Mouse (Mus musculus): ENCODE data around the gene Ccpg1os.

The Ccpg1os gene

GRCm38 (mm10) chr9:72987703-72988102 is 2.5 kb upstream of the Ccpg1os start:
- in situ Hi-C loops (cut with MboI, MseI), result no loop called here

- in situ Hi-C loops (cut with MboI, MseI), result no loop called here
These were observed 2.1 kb downstream of the Ccpg1os start for GRCm38 (mm10) chr9:72983066-72983465.

- in situ Hi-C loops (cut with MboI, MseI), result no loop called here
These were observed 9.9 kb downstream of the Ccpg1os start for GRCm38 (mm10) chr9:72975242-72975641.

GRCm38 (mm10) chr9:72974734-72975133 is 10.4 kb downstream of the Ccpg1os start:
- in situ Hi-C loops (cut with MboI, MseI), result loop anchor here (5.0 kb wide), 1 partner anchor 118 kb away; no protein-coding TSS in a partner anchor

DNA sequence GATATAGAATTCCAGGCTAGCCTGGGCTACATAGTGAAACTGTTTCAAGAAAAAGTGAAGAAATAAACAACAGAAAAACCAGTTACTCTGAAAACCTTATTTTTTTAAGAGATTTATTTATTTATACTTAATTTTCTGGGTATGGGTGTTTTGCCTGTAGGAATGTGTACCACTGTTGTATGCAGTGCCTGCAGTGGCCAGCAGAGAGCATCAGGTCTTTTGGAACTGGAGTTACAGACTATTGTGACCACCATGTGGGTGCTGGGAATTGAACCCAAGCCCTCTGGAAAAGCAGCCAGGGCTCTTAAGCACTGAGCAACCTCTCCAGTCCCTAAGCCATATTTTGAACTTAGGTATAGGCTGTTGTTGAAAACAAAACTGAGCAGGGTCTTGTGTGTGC is 12.2 kb downstream of the Ccpg1os start:
- in situ Hi-C loops (cut with MboI, MseI), result loop anchor here (5.0 kb wide), 1 partner anchor 119 kb away; no protein-coding TSS in a partner anchor

- in situ Hi-C loops (cut with MboI, MseI), result loop anchor here (5.0 kb wide), 1 partner anchor 120 kb away; no protein-coding TSS in a partner anchor
These were observed 12.7 kb downstream of the Ccpg1os start for GRCm38 (mm10) chr9:72972435-72972834.

- in situ Hi-C loops (cut with MboI, MseI), result loop anchor here (5.0 kb wide), 2 partner anchors 72 to 122 kb away; partner anchors contain the start of genes Pigb and Rab27a
These were observed 15.3 kb downstream of the Ccpg1os start for GRCm38 (mm10) chr9:72969874-72970273.

DNA sequence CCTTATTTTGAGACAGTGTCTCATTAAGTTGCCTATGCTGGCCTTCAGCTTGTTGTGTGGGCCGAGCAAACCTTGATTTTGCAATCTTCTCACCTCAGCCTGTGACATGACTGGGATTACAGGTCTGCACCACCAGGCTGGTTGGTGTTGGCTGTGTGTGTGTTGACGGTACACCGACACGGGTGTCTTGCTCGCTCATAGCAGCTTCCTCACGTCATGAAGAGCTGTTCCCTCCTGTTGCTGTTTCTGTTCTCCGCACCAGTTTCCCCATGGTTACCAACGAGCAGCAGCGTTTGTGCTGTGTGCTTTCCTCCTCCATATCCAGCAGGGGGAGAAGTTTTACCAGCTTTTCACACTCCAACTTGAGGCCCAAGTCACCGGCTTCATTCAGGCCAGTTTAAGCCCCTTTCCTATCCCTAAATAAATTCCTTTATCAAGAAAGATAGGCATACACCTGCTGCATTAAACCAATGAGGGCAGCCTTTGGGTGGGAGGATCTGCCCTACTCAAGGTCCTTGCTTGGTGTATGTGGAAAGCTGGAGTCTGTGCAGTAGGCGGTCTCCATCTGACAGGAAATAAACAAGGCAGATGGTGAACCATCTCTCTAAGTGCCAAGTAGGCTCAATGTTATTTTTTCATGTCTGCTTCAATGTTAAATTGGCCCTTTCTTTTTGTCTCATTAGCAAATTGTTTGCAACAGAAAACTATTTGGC is 16.7 kb downstream of the Ccpg1os start:
- in situ Hi-C loops (cut with MboI, MseI), result loop anchor here (5.0 kb wide), 1 partner anchor 74 kb away; the partner anchor contains the start of genes Pigb and Rab27a

GRCm38 (mm10) chr9:72961959-72962358 is 23.2 kb downstream of the Ccpg1os start:
- in situ Hi-C loops (cut with MboI, MseI), result no loop called here

DNA sequence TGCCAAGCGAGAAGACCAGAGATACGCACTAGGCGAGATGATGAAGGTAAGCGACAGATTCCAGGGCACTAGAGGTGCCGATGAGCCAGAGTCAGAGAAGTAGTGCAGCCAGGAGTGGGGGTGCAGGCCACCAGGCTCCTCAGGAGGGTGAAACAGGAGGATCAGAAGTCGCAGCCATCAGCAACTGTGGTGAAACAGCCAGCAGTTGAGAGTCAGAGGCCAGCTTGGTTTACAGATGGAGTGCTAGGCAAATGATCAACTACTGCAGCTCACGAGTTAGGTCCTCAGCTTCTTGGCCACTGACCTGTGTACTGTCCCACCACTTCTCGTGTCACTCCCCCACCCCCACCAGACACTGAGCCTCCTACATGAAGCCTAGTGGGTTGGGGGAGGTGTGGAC is 23.8 kb downstream of the Ccpg1os start:
- in situ Hi-C loops (cut with MboI, MseI), result no loop called here

- in situ Hi-C loops (cut with MboI, MseI), result no loop called here
These were observed 26.4 kb downstream of the Ccpg1os start, which contains the start of the genes Dyx1c1 and Gm44503 for GRCm38 (mm10) chr9:72958521-72959450. TSS of gene Dyx1c1 (plus strand) at chr9:72958785. TSS of gene Gm44503 (plus strand) at chr9:72958852.

GRCm38 (mm10) chr9:72955546-72955945 is 29.6 kb downstream of the Ccpg1os start:
- in situ Hi-C loops (cut with MboI, MseI), result no loop called here

DNA sequence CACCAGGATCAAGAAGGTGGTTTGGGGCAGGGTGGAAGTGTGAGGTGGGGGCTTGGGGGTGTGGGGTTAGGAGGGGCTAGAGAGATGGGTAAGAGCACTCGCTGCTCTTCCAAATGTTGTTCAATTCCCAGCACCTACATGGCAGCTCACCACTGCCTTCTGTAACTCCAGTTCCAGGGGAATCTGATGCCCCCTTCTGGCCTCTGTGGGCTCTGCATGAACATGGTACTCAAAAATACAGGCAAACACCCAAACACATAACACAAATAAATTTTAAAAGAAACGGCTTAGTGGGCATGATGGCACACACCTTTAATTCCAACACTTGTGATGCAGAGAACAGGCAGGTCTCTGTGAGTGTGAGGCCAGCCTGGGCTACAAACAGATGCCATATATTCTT is 30.4 kb downstream of the Ccpg1os start:
- in situ Hi-C loops (cut with MboI, MseI), result no loop called here

GRCm38 (mm10) chr9:72949572-72949971 is 35.6 kb downstream of the Ccpg1os start:
- in situ Hi-C loops (cut with MboI, MseI), result no loop called here

- in situ Hi-C loops (cut with MboI, MseI), result no loop called here
These were observed 38.2 kb downstream of the Ccpg1os start for GRCm38 (mm10) chr9:72947010-72947409.

DNA sequence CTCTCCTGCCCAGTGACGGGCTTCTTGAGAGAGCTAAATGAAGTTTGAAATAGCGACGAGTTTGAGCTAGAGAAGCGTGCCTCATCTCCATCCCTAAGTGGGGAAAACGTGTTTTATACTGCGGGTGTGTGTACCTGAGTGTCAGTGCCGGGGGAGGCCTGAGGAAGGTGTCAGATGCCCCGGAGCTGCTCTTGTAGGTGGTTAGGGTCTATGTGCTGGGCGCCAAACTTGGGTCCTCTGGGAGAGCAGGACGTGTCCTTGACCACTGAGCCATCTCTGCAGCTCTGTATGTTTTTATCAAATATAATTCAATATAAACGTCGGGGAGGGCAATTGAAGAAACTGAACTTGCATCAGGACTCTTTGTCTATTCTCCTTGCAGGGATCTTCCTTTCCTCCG is 40.9 kb downstream of the Ccpg1os start:
- in situ Hi-C loops (cut with MboI, MseI), result loop anchor here (5.0 kb wide), 1 partner anchor 37 kb away; no protein-coding TSS in a partner anchor

GRCm38 (mm10) chr9:72943424-72943823 is 41.8 kb downstream of the Ccpg1os start:
- in situ Hi-C loops (cut with MboI, MseI), result loop anchor here (5.0 kb wide), 1 partner anchor 36 kb away; no protein-coding TSS in a partner anchor

DNA sequence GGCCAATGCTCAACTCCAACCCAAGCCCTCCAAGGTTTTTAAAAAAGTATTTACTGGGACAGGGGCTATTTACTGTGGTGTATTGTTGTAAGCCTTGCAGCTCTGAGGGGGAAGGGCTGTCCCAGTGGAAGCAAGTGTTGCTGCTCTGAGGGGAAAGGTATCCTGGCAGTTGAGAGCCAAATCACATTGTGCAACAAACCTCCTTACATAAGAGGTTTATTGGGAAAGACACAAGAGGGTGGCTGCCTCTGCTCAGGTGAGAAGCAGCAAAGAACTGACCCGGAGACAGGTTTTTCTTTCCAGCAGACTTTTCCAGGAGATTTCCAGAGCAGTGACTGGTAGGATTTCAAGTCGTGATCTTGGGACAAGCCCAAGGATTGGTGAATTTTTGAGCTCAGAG is 48.9 kb downstream of the Ccpg1os start:
- in situ Hi-C loops (cut with MboI, MseI), result no loop called here

- in situ Hi-C loops (cut with MboI, MseI), result no loop called here
These were observed 49.9 kb downstream of the Ccpg1os start for GRCm38 (mm10) chr9:72935309-72935708.

DNA sequence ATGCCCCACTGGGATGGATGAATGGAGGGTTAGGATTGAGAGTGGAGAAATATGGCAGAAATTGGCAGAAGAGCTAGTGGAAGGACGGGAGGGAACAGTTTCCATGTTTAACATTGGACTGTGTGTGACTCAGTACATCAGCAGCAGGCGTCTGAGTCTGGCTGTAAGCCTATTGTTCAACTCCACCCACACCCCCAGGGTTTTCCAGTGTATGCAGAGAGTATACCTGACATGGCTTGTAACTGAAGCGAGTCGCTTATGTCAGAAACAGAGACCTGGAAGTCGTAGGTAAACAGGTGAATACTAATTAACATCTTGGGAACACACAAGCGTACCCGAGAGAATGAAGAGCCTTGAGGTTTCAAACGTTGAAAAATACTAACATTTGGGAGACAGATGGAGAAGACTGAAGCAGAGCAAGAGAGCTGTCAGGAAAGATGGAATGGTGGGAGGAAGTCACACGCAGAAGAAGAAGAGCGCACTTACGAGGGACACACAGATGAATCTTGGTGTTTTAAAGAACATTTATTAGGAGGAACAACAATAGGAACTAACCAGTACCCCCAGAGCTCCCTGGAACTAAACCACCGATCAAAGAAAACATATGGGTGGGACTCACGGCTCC is 53.9 kb downstream of the Ccpg1os start:
- in situ Hi-C loops (cut with MboI, MseI), result no loop called here
